Mouse (Mus musculus): ENCODE data around the gene Hist3h2a. TPM values are rescaled to one million over a fixed set of nuclear protein-coding genes. Genes with fewer than 3 reads are reported as not detected.
A peak's percentile ranks its signal among the peaks of the same experiment; 100 is the strongest.

Gene Hist3h2a
- polyA plus RNA-seq, 1 experiment from 2014 or later, result 33.0 TPM

DNA sequence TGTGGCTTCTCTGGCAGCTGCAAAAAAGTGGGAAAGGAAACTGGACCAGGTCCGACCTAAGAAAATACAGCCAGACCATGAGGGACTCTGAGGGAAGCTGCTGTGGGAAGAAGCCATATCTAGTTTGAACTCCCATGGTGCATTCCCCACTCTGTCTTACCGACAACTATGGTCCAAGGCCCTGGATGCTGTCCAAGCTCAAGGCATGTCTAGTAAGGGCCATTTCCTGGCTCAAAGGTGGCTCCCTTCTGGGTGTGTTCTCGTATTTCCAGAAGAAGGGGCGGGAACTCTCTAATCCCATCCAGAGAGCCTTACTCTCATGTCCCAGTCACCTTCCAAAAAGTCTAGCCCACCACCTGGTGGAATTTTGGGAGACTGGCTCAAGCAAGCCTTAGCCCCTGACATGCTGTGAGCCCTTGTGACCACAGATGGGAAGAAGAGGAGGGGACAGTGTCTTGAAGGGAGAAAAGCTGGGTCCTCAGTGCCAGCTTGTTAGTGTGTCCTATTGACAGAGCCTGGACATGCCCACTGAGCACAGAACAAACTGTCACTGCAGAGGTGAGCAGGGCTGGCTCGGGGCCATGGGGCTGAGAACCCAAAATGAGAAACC, 26.0 kb downstream of the Hist3h2a start:
- ATAC-seq (ENCODE audit: insufficient read depth, low FRiP score), result no peak
- 54% methylated on average over 5 of the region's 5 CpGs for WGBS
- Histone ChIP-seq H3K9ac (ENCODE audit: low read length) (peak overlapping the region; percentile 92; the same call in 1 of the 2 replicates), H3K36me3 (ENCODE audit: control insufficient read depth, insufficient read depth, low read length) (peaks cover 9% of the 10 kb centered on the region; the same call in 1 of the 2 replicates), H3K27me3 (ENCODE audit: control insufficient read depth, insufficient read depth, low read length) (no peaks in the 10 kb centered on the region), H3K4me1 (ENCODE audit: control insufficient read depth, insufficient read depth, low read length) (peaks cover 28% of the 10 kb centered on the region), H3K4me2 (ENCODE audit: low read depth, low read length) (peak overlapping the region; percentile 99), H3K27ac (ENCODE audit: low read length) (no peak overlapping the region; the same call in 1 of the 2 replicates), H3K9me3 (replicated peaks; ENCODE audit: control insufficient read depth, low read length) (no peaks in the 10 kb centered on the region), H3K4me3 (replicated peaks; ENCODE audit: low read length) (peak overlapping the region; percentile 76; the same call in 1 of the 2 replicates)

DNA sequence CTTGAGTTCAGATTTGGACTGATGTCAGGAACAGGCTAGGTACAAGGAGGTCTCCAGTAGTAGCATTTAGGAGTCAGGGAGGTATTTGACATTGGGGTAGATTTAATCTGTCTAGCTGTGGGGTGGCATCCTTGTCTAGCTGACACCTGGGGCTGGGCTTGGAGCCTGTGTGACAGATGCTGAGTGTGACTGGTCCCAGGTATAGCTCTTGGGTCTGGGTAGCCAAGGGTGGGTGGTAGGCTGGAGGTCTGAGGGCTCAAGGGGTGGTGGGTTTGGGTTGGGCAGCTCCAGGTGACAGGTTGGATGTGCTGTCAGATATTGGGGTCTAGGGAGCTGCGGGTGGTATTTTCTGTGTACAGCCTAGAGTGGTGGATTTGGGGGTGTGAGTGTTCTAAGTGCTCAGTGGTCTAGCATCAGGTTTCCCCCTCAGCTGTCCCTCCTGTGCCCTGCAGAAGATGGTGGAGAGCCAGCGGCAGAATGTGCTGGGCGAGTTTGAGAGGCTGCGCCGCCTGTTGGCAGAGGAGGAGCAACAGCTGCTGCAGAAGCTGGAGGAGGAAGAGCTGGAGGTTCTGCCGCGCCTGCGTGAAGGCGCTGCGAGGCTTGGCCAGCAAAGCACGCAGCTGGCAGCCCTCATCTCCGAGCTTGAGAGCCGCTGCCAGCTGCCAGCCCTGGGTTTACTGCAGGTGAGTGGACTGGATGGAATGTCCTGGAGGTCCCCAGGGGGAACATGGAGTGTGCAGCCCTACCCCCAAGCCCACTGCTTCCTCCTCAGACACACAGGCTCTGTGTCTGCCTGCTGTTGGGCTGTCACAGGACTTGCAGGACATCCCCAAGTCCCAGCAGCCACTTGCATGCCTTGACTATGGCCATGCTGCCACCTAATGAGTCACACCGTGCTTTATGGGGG, 27.3 kb downstream of the Hist3h2a start:
- H3K4me2 ChIP-seq (ENCODE audit: low read depth, low read length), result no peak overlapping the region
- WGBS, result 45% methylated on average over 14 of the region's 14 CpGs
- H3K9ac ChIP-seq (ENCODE audit: low read length), result peak overlapping the region; percentile 14; the same call in 1 of the 2 replicates
- H3K9me3 ChIP-seq (replicated peaks; ENCODE audit: control insufficient read depth, low read length), result no peaks in the 10 kb centered on the region
- peaks cover 28% of the 10 kb centered on the region for H3K4me1 ChIP-seq (ENCODE audit: control insufficient read depth, insufficient read depth, low read length)
- ATAC-seq (ENCODE audit: insufficient read depth, low FRiP score), result no peak
- peaks cover 9% of the 10 kb centered on the region; the same call in 1 of the 2 replicates for H3K36me3 ChIP-seq (ENCODE audit: control insufficient read depth, insufficient read depth, low read length)
- H3K27me3 ChIP-seq (ENCODE audit: control insufficient read depth, insufficient read depth, low read length), result no peaks in the 10 kb centered on the region
- H3K4me3 ChIP-seq (replicated peaks; ENCODE audit: low read length), result no peak overlapping the region
- H3K27ac ChIP-seq (ENCODE audit: low read length), result no peak overlapping the region

DNA sequence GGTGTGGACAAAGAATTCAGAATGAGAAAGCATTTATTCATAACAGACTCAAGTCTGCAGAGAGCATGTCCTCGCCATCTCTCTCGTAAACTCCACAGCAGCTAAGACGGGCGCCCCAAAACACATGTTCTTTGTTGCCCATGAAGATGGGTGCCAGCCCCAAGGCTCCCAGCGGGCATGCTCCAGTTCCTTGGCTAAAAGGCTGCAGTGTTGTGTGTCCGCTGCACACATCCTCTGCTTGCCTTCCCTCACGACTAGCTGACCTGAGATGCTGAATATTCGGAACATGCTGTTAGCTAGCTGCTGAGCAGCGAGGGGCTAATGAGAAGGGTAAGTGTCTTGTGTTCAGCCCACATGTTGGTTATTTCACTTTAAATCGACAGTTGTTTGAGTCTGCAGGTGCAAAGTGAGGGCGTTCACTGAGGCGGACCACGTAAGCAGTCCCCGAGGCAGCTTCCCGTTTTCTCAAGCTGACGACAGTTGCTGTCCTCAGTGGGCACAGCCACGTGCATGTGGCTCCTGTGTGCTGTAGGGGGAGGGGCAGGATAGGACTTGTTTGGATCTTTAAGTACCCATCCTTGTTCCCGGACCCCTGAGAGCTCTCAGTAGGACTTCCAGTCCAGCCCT, 28.1 kb downstream of the Hist3h2a start:
- H3K27ac ChIP-seq (ENCODE audit: low read length), result no peak overlapping the region
- peaks cover 25% of the 10 kb centered on the region for H3K4me1 ChIP-seq (ENCODE audit: control insufficient read depth, insufficient read depth, low read length)
- H3K4me2 ChIP-seq (ENCODE audit: low read depth, low read length), result no peak overlapping the region
- H3K27me3 ChIP-seq (ENCODE audit: control insufficient read depth, insufficient read depth, low read length), result no peaks in the 10 kb centered on the region
- ATAC-seq (ENCODE audit: insufficient read depth, low FRiP score), result no peak
- H3K36me3 ChIP-seq (ENCODE audit: control insufficient read depth, insufficient read depth, low read length), result peaks cover 9% of the 10 kb centered on the region; the same call in 1 of the 2 replicates
- no peak overlapping the region for H3K4me3 ChIP-seq (replicated peaks; ENCODE audit: low read length)
- WGBS, result 87% methylated on average over 18 of the region's 18 CpGs
- no peak overlapping the region for H3K9ac ChIP-seq (ENCODE audit: low read length)
- no peaks in the 10 kb centered on the region for H3K9me3 ChIP-seq (replicated peaks; ENCODE audit: control insufficient read depth, low read length)

DNA sequence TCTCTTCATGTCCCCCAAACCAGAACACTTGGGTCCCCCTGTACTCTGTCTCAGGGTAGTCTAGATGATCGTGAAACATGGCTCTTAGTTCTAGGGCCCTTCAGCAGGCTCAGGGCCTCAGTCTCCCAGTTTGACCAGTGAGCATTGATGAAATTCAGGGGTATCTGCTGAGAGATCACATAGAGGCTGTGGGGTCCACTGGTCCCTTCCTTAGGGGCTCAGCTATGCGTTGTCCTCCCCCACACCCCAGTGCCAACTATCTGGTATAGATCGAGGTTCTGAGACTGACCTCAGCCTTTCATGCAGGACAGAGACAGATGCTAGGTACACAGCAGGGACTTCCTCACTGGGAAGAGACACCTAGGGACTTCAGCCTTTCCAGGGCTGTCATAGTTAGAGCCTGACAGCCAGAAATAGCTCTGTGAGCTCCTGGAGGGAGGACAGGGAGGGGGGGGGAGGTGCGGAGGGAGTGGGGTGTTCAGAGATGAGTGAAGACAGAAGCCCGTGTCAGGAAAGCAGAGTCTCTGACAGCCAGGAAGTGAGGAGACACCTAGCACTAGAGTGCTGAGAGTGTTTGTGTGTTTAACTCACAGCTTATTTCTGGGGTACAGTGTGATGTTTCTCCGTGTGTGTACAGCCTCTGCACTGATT, 29.3 kb downstream of the Hist3h2a start:
- no peak overlapping the region for H3K4me3 ChIP-seq (replicated peaks; ENCODE audit: low read length)
- no peaks in the 10 kb centered on the region for H3K27me3 ChIP-seq (ENCODE audit: control insufficient read depth, insufficient read depth, low read length)
- peaks cover 23% of the 10 kb centered on the region for H3K4me1 ChIP-seq (ENCODE audit: control insufficient read depth, insufficient read depth, low read length)
- ATAC-seq (ENCODE audit: insufficient read depth, low FRiP score), result no peak
- peaks cover 16% of the 10 kb centered on the region for H3K36me3 ChIP-seq (ENCODE audit: control insufficient read depth, insufficient read depth, low read length)
- no peak overlapping the region for H3K9ac ChIP-seq (ENCODE audit: low read length)
- whole genome bisulfite sequencing, result 78% methylated on average over 6 of the region's 6 CpGs
- H3K9me3 ChIP-seq (replicated peaks; ENCODE audit: control insufficient read depth, low read length), result no peaks in the 10 kb centered on the region
- no peak overlapping the region for H3K27ac ChIP-seq (ENCODE audit: low read length)
- no peak overlapping the region for H3K4me2 ChIP-seq (ENCODE audit: low read depth, low read length)

DNA sequence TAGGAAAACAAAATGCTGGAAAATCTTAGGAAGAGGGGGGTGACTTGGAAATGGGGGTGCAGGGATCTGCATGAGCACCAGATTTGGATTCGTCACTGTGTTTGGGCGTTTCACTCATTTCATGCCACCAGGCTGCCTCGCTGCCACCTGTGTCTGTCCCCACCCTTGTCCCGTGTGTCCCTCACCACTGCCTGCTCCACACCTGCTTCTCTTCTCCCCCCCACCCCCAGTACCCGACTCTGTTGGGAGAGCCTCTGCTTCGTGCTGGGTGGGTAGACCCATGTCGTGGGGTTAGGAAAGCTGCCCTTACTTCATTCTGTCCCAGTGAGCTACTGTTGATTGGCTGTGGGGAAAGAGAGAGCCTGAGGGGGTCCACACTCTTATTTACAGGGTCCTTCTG, 30.2 kb downstream of the Hist3h2a start:
- no peaks in the 10 kb centered on the region for H3K27me3 ChIP-seq (ENCODE audit: control insufficient read depth, insufficient read depth, low read length)
- H3K27ac ChIP-seq (ENCODE audit: low read length), result no peak overlapping the region
- peaks cover 22% of the 10 kb centered on the region for H3K36me3 ChIP-seq (ENCODE audit: control insufficient read depth, insufficient read depth, low read length)
- no peak overlapping the region for H3K4me2 ChIP-seq (ENCODE audit: low read depth, low read length)
- ATAC-seq (ENCODE audit: insufficient read depth, low FRiP score), result no peak
- WGBS, result 91% methylated on average over 7 of the region's 7 CpGs
- no peak overlapping the region for H3K4me3 ChIP-seq (replicated peaks; ENCODE audit: low read length)
- no peaks in the 10 kb centered on the region for H3K9me3 ChIP-seq (replicated peaks; ENCODE audit: control insufficient read depth, low read length)
- H3K9ac ChIP-seq (ENCODE audit: low read length), result no peak overlapping the region
- peaks cover 15% of the 10 kb centered on the region for H3K4me1 ChIP-seq (ENCODE audit: control insufficient read depth, insufficient read depth, low read length)

DNA sequence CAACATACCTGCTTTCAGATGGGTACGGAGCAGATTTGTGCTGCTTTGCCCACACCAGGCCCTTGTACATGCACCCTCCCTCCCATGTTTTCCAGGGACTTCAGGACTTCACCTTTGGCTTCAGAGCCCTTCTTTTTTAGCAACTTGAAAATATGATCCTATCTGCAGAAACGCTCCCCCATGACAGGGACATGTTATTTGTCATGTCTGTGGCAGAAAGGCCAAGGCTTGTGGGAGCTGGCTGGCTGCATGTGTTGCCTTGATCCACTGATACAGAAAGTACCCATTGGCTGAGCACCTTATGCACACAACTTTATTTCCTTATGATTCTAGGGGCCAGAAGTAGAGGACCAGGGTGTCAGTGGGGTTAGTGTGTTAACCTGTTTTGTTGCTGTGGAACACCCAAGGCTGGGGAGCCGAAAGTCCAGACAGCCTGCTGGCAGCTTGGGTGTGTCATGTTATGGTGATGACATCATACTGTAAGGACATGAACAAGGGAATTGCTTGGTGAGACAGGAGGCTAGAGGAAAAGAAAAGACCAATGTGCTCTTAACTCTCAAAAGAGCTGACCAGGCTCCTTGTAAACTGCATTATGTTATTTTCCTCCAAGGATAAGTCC, 30.9 kb downstream of the Hist3h2a start:
- no peak for ATAC-seq (ENCODE audit: insufficient read depth, low FRiP score)
- H3K9me3 ChIP-seq (replicated peaks; ENCODE audit: control insufficient read depth, low read length), result no peaks in the 10 kb centered on the region
- H3K36me3 ChIP-seq (ENCODE audit: control insufficient read depth, insufficient read depth, low read length), result peaks cover 22% of the 10 kb centered on the region
- WGBS, result 83% methylated on average over 3 of the region's 3 CpGs
- no peak overlapping the region for H3K4me2 ChIP-seq (ENCODE audit: low read depth, low read length)
- H3K4me3 ChIP-seq (replicated peaks; ENCODE audit: low read length), result no peak overlapping the region
- no peak overlapping the region for H3K9ac ChIP-seq (ENCODE audit: low read length)
- peaks cover 7% of the 10 kb centered on the region for H3K4me1 ChIP-seq (ENCODE audit: control insufficient read depth, insufficient read depth, low read length)
- H3K27me3 ChIP-seq (ENCODE audit: control insufficient read depth, insufficient read depth, low read length), result no peaks in the 10 kb centered on the region
- H3K27ac ChIP-seq (ENCODE audit: low read length), result no peak overlapping the region

DNA sequence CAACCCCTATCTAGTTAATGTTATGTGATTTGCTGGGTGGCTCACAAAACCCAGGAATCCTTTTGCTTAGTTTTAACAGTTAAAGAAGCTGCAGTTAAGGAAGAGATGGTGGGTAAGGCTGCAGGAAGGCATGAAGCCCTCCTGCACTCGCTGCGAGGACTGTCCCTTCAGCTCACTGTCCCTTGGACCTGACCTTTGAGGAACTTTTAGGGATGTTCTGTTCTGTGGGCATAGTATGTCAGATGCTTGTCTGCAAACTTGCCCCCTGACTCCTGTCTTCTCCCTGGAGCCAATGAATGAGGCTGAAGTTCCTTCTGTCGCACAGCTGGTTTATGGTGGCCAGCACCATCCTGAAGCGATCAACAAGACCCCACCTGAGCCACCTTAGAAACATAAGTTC, 34.7 kb downstream of the Hist3h2a start:
- H3K36me3 ChIP-seq (ENCODE audit: control insufficient read depth, insufficient read depth, low read length), result peaks cover 19% of the 10 kb centered on the region
- 93% methylated on average over 4 of the region's 4 CpGs for WGBS
- no peak overlapping the region for H3K27ac ChIP-seq (ENCODE audit: low read length)
- no peak overlapping the region for H3K4me2 ChIP-seq (ENCODE audit: low read depth, low read length)
- H3K9me3 ChIP-seq (replicated peaks; ENCODE audit: control insufficient read depth, low read length), result no peaks in the 10 kb centered on the region
- H3K9ac ChIP-seq (ENCODE audit: low read length), result no peak overlapping the region
- 0 out of 2 replicates have a peak, but pooled peaks cover 2% of the 10 kb centered on the region for H3K4me1 ChIP-seq (ENCODE audit: control insufficient read depth, insufficient read depth, low read length)
- no peak overlapping the region for H3K4me3 ChIP-seq (replicated peaks; ENCODE audit: low read length)
- H3K27me3 ChIP-seq (ENCODE audit: control insufficient read depth, insufficient read depth, low read length), result no peaks in the 10 kb centered on the region
- no peak for ATAC-seq (ENCODE audit: insufficient read depth, low FRiP score)

DNA sequence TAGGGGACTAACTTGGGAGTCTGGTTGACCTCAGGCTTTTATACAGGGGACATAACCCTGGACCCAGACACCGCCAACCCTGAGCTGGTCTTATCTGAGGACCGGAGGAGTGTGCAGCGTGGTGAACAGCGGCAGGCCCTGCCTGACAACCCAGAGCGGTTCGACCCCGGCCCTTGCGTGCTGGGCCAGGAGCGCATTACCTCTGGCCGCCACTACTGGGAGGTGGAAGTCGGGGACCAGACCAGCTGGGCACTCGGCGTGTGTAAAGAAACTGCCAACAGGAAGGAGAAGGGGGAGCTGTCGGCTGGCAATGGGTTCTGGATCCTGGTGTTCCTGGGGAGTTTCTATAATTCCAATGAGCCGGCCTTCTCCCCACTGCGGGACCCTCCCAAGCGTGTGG, 35.7 kb downstream of the Hist3h2a start:
- H3K9ac ChIP-seq (ENCODE audit: low read length), result no peak overlapping the region
- peaks cover 8% of the 10 kb centered on the region; the same call in 1 of the 2 replicates for H3K4me1 ChIP-seq (ENCODE audit: control insufficient read depth, insufficient read depth, low read length)
- H3K36me3 ChIP-seq (ENCODE audit: control insufficient read depth, insufficient read depth, low read length), result peaks cover 13% of the 10 kb centered on the region; the same call in 1 of the 2 replicates
- 0 out of 2 replicates have a peak, but pooled peaks cover 6% of the 10 kb centered on the region for H3K27me3 ChIP-seq (ENCODE audit: control insufficient read depth, insufficient read depth, low read length)
- H3K27ac ChIP-seq (ENCODE audit: low read length), result no peak overlapping the region
- no peak for ATAC-seq (ENCODE audit: insufficient read depth, low FRiP score)
- H3K4me2 ChIP-seq (ENCODE audit: low read depth, low read length), result no peak overlapping the region
- 84% methylated on average over 17 of the region's 17 CpGs for WGBS
- no peaks in the 10 kb centered on the region for H3K9me3 ChIP-seq (replicated peaks; ENCODE audit: control insufficient read depth, low read length)
- H3K4me3 ChIP-seq (replicated peaks; ENCODE audit: low read length), result no peak overlapping the region

Measured in stomach, embryonic 16.5 days (tissue).